Mouse (Mus musculus) heart, postnatal 14 days (tissue): ENCODE measurements at regions not wholly inside any gene's neighbourhood (a gene's known extent, or its start where the extent isn't known, plus 50 kb on each side); places are given as distances from the start of the nearest gene placed in this dataset.
A peak's percentile ranks its signal among the peaks of the same experiment; 100 is the strongest.

Experiments used
- DNase-seq, 2 experiments: peaks; one replicate each; pipeline ENCODE4 v3.0.0; 2021 to 2022
- intact Hi-C: fragments of 180-260 bp; cut with DNase I; formaldehyde crosslinking; loops from one replicate; pipeline ENCODE4 v1.15.1; 2025

DNA sequence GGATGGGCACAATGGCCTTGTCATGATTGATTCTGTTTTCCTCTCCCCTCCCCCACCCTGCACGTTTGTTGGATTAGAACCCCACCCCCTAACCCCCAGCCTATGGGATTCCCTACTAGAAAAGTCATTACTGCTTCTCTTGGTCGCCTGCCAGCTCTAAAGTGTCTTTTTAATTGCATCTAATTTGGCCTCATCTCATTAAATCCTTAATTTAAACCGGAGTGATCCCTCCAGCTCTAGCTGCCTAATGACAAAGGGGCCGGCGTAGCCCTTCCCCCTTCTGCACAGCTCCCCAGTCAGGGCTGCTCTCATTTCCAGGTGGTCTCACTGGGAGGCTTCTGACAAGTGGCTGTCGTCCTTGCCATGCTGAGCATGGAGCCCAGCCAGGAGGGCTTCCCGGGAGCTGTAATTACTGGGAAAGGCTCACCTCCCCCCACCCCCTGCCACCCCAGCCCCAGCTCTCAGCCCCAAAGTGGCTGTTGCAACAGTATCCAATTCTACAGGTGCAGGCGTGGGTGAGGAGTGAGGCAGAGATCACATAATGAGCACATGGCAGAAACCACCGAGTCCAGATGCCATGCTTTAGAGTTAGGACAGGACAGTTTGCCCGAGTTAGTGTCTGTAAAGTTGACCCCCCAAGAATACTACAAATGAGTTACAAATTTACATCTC, 84.8 kb upstream of the Aldh1b1 start:
- DNase-seq = no peak
- intact Hi-C loops = no loop called here

DNA sequence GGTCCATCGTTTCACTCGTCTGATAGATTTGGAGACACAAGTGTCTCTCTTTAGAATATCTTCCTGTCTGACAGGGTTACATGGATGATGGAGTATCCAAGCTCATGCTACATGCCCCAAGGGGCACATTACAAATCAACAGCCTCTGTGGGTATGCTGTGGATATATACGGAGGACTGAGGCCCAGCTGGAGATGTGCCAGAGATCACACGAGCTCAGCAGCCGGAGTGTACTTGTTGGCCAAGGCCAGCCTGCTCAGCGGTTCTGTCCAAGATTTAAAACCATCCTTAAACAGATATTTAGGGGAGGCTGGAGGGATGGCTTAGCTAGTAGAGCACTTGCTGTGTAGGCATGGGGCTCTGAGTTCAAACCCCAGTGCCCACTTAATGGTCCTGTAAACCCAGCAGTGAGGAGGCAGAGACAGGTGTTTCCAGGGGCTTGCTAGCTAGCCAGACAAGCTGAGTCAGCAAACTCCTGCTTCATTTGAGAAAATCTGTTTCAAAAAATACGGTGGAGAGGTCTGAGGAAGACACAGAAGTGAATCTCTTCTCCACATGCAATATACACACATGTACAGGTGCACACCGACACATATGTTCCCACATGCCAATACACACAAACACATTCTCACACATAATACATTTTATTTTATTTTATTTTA, 85.6 kb upstream of the Aldh1b1 start:
- DNase-seq = no peak
- intact Hi-C loops = no loop called here

DNA sequence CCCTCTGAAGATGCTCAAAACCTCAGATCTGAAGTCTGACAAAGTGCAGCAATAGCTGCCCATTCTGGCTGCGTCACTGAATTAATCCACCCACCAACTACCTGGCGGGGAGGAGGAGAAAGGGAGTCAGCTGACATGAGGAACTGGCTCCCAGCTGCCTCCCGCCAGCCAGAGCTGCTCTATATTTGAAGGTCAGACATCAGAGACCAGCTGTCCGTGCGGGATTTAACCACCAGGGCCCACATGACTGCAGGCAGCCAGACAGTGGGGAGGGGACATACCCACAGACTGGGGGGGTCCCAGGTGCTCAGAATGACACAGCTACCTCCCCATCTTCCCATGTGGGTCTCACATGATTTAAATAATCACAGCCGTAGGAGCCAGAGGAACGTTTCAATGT, 94.8 kb upstream of the Aldh1b1 start:
- intact Hi-C loops = no loop called here
- no peak for DNase-seq

DNA sequence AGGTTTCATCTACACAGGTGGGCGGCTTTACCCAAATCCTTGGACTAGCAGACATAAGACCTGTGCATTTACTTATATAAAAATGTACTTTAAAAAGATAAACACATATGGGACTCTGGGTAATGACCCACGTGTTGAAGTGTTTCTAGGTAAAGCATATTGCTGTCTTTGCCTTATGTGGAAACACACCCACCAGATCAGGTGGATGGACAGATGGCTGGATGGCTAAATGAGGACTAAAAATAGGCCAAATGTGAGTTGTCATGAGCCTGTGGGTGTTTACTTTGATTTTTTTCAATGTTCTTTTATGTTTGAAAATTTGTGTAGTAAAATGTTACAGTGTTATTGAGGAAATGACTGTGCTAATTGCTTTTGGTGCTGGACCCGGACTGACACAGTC, 99.2 kb upstream of the Aldh1b1 start:
- intact Hi-C loops = no loop called here
- DNase-seq = no peak

DNA sequence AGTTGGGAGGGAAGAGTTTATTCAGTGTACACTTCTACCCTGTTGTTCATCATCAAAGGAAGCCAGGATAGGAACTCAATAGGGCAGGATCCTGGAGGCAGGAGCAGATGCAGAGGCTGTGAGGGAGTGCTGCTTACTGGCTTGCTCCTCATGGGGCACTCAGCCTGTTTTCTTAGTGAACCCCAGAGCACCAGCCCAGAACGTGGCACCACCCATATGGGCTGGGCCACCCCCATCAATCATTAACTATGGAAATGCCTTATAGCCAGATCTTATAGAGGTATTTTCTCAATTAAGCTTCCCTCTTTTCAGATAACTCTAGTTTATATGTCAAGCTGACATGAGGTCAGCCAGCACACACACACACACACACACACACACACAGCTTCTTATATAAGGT, 103.6 kb upstream of the Aldh1b1 start:
- intact Hi-C loops = no loop called here
- no peak for DNase-seq

DNA sequence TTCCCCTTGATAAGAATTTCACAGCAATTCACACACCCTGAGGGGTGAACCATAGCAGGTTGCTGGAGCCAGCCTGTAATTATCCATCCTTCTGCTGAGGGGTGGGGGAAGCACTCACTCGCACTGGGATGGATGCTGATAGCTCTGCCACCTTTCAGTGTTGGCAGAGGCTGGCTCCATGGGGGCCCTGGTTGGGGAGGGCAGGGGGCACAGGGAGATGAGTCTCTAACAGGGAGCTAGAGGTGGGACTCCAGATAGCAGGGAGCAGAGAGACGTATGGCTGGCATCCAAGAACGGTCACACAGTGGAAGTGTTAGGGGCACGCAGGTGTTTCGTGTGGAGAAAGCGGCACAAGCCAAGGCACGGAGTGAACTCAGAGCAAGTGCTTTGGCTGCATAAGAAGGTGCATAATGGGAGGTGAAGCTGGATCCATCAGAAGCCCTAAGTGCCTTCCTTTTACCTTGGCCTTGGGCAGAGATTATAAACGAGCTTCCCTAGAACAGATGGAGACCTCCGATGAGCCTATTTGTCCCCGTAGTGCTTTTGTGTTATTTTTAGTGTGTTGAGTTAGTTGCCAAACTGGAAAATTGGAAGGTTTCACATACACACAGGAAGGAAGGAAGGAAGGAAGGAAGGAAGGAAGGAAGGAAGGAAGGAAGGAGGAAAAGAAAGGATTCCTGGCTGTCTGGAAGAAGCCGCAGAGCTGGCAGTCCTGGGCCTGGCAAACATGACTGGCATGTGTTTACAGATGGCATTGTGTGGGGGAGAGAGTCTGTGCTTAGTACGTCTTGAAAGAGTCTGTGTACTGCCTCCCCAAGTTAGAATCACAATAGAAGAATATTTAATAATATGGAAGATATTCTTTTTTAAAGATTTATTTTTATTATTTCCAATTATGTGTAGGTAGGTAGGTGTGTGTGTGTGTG, 108.6 kb upstream of the Aldh1b1 start:
- no peak for DNase-seq
- intact Hi-C loops = no loop called here

DNA sequence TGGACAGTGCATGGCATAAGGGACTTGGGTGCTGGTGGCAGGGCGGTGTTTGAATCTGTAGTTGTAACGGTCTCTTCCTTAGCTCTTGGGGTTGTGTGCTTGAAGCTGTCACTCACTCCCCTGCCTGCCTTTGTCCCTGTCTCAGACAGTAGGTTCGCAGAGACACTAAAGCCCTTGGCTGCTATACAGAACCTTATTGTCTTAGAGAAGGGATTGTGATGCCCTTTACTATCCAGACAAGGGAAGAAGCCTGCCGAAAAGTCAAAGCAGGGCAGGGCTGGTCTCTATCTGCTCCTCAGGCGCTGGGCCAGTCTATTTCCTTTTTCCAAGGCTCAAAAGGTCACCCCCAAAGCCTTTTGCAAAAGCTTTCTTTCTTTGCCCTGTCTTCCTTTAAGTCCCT, 109.2 kb upstream of the Aldh1b1 start:
- no peak for DNase-seq
- intact Hi-C loops = no loop called here

DNA sequence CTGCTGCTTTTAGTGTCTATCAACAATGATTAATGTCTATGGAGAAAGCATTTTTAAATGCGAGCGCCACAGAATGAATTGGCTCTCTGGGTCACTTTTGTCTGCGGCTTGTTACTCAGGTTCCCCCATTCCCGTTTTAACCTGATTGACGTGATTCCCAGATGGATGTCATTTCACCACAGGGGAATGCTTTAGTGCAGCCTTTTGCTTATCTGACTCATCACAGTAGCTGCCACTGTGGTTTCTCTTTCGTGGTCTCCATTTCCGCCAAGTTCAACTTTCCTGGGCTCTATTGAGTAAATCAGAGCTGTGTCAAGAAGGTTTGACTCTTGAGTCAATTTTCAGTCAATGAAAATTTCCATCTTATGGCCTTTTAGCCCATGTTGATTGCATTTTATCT, 110.6 kb upstream of the Aldh1b1 start:
- no peak for DNase-seq
- intact Hi-C loops = no loop called here

DNA sequence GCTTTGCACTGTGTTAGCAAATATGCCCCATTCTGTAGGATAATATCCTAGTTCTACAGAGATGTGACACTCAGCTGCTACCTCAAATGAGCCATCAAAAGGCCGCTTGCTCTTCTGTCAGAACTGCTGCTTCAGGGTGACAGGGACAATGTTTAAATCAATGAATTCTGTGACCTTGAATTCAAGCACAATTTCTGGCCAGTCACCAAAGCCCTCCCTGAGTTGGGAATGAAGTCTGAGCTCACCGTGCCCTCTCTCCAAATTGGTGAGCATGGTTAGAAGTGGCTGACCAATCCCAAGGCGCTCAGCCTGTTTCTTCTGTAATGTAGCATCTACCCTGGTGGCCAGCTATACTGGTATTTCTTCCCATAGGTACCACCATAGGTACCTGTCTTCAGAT, 113.8 kb upstream of the Aldh1b1 start:
- no peak for DNase-seq
- intact Hi-C loops = no loop called here

DNA sequence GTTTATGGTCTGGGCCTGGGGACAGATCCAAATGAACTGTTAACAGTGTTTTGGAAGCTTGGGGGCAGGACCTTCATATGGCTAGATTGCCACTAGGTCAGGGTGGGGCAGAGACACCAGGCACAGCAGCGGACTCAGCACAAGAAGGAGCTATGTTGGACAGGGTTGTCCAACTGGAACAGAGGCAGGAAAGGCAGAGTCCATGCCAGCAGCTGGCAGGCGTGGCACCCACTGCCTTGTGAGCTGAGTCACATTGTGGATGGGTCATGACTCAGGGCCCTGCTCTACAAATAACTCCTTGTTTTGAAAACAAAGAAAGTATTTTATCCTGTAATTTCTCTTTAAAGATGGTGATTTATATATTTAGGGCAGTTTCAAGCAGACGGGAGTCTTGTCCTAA, 115.6 kb upstream of the Aldh1b1 start:
- DNase-seq = peak in 1 of 2 experiments; percentile 5
- intact Hi-C loops = no loop called here

DNA sequence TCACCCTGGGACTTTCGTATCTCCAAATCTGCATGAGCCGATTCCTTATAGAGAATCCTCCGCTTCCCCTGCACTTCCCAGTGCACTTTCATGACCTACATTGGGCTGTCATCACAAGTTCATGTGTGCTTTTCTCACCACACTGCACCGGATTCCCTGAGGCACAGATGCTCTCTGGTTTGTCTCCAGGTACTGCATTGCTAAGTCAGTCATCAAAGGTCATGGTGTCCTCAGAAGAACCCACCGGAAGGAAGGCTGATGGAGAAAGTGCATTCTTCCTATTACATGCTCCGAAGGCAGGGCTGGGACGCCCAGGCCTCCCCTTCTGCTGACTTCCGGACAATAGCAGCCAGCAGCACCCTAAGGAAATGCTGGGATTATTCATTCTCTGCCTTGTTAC, 116.1 kb upstream of the Aldh1b1 start:
- no peak for DNase-seq
- intact Hi-C loops = no loop called here

DNA sequence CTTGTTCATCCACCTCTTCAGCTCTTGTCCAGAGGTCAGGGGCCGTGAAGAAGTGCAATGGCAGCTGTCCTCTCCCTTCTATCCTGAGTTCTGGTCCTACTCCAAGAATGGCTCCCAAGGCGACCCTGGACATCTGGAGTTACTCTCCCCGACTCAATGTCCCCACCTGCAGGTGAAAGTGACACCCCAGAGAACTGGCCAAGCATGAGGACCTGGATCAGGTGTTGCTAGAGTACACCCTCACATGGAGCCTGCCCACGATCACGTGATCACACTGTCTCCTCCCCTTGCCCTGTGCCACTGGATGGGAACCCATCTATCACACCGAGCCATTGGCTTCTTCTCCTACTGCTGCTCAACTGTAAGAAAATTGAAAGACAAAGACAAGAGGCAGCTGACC, 122.7 kb upstream of the Aldh1b1 start:
- DNase-seq = no peak
- intact Hi-C loops = no loop called here

DNA sequence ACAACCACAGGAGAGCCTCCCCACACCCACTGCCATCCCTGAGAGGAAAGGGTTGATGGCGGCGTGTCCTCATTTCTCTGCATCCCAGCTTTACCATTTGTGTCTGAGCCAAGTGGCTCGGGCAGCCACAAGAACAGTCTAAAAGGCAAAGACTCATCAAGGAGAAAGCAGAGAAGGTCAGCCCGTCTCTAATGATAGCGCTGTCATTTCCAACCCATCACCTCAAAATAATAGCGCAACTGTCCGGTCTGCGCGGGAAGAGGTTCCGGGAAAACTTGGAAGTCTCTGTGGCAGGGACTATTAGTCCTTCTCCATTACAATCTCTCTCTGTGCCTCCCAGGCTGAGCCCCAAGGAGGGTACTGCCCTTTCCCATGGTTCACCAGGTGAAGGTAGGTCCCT, 124.5 kb upstream of the Aldh1b1 start:
- intact Hi-C loops = no loop called here
- DNase-seq = no peak

DNA sequence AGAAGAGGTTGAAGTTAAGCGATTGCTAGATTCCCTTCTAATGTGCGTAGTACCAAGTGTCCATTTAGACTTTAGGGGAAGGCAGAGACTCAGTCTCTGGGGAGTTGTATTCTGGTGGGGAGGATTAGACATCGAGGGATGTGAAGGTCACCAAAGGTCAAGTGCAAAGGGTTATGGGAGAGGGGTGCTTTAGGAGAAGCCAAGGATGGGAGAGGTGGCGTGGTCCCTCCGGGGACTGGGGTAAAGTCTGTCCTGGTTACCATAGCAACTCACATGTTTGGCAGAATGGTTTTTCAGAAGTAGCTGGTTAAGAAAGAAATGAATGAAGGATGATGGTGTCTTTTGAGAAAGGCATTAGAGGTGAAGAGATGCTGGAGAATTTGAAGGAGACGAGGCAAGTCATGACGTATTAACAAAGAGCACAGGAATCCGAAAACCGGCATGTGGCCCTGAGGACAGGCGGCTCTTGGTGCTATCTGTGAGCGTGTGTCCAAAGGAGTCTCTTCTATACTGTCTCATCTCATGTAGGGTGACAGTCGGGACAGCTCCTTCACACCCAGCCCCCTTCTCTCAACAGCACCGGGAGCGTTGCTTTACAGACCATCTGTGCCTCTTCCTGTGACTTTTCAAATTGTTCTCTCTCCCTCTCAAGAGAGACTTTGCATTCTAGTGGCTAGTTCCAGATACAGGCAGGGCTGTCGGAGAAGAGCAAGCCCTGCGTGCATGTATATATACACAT, 125.6 kb upstream of the Aldh1b1 start:
- no peak for DNase-seq
- intact Hi-C loops = no loop called here

DNA sequence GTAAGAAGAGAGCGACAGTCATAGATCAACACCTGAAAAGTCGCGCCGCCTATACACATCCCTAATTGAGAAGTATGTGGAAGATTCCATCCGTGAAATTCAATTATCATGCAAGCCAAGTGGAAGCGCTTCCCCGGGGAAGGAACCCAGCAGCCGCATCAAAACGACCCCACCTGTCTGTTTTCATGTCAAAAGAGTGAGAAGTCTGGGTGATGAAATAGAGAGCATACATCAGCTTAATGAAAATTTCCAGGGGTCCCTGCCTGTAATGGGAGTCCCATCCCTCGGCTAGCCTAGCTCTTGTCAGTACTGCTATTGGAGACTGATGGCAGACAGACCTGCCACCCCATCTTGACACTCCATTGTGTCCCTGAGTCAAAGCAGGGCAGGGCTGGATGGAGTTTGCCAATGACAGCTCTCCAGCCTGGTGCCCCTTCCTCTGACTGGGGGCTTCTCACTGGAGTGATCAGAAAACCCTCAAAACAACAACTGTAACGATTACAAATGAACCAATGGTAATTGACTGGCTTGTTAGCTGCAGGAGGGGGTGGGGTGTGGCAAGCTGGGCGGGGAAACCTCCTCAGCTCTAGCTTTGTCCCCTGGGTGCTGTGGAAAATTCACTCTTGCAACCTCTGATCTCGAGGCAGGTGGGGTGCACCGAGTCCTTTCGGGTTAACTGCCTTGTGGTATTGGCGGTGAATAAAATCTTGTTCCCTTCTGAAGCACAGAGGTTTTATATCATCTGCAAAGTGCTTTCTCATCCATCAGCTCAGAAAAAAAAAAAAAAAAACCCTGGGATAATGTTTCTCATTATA, 126.4 kb upstream of the Aldh1b1 start:
- DNase-seq = no peak
- intact Hi-C loops = no loop called here

DNA sequence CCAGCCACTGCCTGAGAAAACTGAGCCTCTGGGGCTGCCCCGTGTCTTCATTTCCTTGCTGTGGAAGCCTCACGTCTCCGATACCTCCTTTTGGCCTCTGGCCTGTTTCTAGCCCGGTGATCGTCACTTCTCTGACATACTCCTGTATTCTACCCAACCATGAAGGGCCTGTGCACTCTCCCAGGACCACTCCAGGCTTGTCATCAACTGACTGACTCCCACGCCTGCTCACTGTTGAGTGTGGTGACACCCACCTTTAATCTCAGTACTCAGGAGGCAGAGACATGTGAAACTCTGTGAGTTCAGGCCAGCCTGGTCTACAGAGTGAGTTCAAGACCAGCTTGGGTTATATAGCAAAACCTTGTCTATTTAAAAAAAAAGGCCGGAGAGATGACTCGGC, 132.1 kb upstream of the Shb start:
- DNase-seq = no peak
- intact Hi-C loops = no loop called here

DNA sequence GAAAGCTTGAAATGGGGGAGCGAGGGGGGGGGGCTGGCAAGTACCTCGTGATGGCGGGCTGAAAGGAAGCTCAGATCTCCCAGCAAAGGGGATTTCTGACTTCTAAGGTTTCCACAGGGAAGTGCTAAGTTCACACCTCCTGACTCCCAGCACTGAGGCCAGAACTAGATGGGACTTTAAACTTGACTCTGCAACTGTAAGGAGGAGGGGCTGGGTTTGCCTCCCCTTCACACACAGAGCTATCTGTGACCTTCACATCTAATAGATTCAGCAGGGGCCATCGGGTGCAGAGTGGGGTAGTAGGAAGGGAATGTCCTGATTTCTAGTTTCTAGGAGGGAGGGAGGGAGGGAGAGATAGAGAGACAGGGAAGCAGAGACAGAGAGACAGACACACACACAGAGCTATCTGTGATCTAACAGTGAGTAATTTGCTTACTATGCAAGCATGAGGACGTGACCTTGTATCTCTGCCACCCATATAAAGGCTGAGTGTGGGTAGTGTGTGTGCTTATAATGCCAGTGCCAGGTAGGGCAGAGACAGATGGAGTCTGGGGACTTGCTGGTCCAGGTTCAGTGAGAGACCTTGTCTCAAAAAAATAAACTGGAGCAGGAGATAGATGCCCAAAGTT, 125.2 kb upstream of the Shb start:
- intact Hi-C loops = no loop called here
- DNase-seq = no peak

DNA sequence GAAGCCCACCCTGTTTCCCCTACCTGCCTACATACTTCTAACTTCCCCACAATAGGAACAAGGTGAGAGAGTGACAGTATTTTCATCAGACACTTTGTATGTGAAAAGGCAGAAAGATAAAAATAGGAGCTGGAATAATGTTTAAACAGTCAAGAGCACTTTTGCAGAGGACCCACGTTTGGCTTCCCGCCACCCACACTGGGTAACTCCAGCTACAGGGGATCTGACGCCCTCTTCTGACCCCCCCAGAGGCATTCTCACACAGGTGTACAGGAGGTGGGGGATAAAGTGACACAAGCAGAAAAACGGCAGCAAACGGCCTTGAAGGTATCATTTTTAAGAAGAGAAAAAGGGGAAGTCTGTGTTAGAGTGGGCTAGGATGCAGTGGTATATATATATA, 123.5 kb upstream of the Shb start:
- intact Hi-C loops = no loop called here
- no peak for DNase-seq

DNA sequence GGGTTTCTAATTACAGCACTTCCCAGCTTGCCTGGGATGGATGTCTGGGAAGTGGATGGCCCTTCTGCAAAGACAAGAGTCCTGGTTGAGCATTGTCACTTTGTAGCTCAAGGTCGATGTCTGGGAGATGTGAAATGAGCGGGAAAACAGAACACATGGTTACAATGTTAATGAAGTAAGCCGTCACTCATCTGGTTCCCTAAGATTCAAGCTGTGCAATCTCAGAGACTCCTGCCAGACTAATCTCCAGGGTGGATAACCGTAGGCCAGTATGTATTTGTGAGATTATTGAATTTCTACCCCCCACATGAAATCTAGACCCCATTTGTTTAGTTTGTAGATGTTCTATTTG, 122.5 kb upstream of the Shb start:
- intact Hi-C loops = no loop called here
- no peak for DNase-seq
